Mouse (Mus musculus): Measurements from ENCODE around the gene Gdpd4.

Gdpd4 gene

DNA sequence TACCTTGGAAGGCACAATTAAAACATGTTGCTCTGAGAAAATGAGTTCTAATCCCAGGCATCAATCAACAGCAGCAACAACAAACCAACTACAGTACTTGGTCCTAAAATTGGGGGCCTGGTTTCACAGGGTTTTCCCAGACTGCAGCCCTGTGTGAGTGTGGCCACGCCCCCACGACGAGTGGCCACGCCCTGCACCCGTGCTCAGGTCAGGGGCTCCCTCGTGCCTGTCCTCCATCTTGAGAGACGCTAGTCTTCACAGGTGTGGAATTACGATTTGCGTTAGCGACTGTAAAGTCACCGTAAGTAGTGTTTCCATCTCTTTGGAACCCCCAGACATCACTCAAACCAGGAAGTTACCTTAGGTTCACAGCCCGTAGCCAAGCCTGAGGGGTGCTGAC lies at the start of gene Gdpd4:
Gene Gdpd4 (plus strand): TSS at position 214 of the 400 bp plus-strand sequence.
- in situ Hi-C loops (cut with MboI, MseI), result no loop called here

DNA sequence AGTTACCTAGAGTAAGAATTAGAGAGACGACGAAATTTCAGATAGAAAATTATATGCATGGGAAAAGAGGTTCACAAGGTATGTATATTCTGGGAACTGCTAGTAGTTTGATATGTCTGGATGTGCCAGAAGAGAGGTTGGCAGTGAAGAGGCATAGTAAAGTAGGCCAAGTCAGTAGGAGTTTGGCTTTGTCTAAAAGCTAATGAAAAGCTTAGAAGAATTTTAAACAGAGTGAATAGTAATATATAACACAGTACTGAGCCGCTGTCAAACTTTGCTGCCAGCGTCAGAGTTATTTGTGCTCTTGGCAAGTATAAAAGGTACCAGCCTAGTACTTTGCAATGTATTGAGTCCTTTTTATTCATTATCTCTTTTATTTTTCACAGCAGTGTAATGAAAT lies 47.4 kb upstream of the Gdpd4 start:
- in situ Hi-C loops (cut with MboI, MseI), result no loop called here

- in situ Hi-C loops (cut with MboI, MseI), result no loop called here
Measured at GRCm38 (mm10) chr7:97873317-97873716, 46.4 kb upstream of the Gdpd4 start.

GRCm38 (mm10) chr7:97877846-97878538 lies 41.8 kb upstream of the Gdpd4 start:
- in situ Hi-C loops (cut with MboI, MseI), result no loop called here

DNA sequence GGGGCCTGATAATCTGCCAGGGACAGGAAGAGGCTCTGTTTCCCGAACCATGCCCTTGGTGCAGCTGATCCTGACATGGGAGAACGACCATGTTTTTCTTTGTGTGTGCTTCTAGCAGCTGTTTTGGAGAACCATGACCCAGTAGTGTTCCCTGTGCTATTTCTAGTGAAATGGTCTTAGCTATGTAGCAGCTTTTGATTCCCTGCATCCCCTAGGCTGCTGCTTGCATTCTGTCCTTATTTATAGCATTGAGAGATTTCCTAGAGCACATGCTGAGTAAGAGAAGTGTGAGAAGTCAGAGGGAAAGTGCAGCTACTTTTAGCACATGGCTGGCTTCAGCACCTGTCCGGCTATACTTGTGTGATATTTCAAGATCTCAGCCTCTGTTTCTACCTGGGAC lies 8.1 kb upstream of the Gdpd4 start:
- in situ Hi-C loops (cut with MboI, MseI), result no loop called here

- in situ Hi-C loops (cut with MboI, MseI), result no loop called here
Measured at GRCm38 (mm10) chr7:97914833-97915516, 4.8 kb upstream of the Gdpd4 start.

- in situ Hi-C loops (cut with MboI, MseI), result no loop called here
Measured at GRCm38 (mm10) chr7:97925819-97926218, 6.1 kb downstream of the Gdpd4 start.

DNA sequence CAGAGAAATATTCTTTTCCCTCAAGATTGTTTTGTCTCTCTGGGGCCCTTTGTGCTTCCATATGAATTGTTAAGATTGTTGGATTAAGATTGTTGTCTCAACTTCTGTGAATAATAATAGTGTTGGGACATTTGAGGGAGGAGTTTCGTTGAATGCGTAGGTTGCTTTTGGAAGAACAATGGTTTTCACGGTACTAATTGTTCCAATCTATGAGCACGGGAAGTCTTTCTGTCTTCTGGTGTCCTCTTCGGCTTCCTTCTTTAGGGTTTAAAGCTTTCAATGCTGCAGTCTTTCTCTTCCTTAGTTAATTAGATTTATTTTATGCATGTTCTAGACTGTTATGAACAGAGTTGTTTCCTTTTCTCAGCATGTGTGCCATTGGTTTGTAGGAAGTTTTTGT lies 7.2 kb downstream of the Gdpd4 start:
- in situ Hi-C loops (cut with MboI, MseI), result no loop called here

DNA sequence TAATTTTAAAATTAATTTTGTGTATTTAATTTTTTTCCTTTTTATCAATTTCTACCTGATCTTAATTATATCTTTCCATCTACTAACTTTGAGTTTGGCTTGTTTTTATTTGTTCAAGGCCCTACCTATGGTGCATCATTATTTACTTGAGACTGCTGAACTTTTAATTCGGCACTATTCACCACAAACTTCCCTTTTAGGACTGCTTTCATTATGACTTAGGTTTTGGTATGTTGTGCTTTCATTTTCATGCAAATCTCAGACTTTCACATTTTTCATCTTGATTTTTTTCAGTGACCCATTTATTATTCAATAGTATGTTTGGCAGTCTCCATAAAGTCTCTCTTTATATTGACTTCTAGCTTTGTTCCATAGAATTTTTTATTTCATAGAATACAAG lies 24.7 kb downstream of the Gdpd4 start:
- in situ Hi-C loops (cut with MboI, MseI), result no loop called here

DNA sequence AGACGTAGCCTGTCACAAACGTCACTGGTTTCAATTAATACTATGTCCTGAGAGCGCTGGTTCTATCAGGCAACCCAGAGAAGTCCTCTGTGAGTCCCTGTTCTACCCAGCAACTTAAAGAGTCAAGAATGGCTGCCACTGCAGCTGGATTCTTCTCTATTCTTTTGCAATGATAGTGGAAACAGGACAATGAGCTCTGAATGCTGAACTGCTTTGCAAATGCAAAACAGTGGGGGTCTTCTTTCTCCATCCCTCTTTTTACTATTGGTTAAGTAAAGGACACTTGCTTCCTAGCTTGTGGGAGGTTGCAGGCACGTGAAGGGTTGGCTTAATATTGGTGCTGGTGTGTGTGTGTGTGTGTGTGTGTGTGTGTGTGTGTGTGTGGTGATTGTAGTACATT lies 52.7 kb downstream of the Gdpd4 start:
- in situ Hi-C loops (cut with MboI, MseI), result no loop called here

DNA sequence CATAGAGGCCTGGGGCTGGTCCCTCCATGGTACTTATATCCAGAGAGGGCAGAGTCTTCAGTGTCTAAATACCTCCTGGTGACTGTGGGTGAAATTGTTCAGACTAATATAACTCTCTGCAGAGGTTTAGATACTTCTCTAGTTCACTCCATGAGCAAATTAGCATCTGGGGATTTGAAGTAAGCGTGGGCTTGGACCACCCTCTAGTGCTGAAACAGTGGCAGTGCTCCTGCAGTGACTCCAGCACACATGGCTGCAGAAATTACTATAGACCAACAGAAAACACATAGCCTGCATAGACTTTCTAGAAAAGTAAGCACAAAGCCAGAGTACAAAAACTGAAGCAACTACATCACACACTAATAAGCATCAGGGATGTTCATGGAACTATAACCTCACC lies 57.7 kb downstream of the Gdpd4 start:
- in situ Hi-C loops (cut with MboI, MseI), result no loop called here

DNA sequence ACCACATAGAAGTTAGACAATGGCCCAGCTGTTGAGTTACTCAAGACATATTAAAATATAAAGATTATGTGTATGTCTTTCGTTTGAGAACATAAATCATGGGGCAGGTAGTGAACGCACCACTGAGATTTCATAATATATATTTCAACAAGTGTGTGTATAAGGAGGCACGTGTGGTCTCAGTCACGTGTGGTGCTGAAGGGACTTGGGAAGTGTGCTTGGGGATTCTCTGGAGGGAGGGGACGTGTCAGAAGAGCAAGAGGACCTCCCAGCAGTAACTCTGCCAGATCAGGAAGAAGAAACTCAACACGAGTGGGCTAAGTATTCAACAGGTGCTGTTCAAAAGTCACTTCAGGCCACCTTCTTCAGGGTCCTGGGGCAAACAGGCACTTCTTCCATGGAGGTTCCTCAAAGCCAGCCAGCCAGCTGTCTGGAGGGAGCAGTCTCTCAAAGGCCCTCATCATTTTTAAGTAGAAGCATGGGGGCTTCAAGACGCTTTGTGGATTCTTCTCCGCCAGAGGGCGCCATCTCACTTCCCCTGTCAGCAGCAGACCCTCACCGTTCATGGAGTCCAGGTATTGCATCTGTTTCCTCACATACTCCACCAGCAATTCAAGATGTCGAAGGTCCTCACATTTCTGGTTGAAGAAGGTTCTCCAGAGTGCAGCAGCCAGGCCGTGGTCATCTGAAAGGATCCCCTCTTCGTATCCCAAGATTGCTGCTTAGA lies 64.5 kb downstream of the Gdpd4 start:
- in situ Hi-C loops (cut with MboI, MseI), result no loop called here

DNA sequence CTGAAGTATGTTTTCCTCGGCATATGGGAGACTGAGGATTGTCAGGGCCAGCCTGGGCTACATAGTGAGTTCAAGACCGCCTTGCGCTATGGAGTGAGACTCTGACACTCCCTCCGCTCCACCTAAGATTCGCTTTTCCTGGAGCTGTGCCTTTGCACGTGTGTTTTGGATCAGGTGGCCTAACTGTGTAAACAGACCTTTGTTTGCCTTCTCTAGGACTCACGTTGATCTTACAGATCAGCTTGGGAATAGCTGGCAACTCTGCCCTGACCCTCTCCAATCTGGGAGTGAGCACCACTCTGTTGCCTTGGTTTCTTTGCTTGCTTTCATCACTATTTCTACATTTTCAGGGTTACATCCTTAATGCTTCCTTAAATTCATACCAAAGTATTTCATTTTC lies 82.9 kb downstream of the Gdpd4 start:
- in situ Hi-C loops (cut with MboI, MseI), result no loop called here

DNA sequence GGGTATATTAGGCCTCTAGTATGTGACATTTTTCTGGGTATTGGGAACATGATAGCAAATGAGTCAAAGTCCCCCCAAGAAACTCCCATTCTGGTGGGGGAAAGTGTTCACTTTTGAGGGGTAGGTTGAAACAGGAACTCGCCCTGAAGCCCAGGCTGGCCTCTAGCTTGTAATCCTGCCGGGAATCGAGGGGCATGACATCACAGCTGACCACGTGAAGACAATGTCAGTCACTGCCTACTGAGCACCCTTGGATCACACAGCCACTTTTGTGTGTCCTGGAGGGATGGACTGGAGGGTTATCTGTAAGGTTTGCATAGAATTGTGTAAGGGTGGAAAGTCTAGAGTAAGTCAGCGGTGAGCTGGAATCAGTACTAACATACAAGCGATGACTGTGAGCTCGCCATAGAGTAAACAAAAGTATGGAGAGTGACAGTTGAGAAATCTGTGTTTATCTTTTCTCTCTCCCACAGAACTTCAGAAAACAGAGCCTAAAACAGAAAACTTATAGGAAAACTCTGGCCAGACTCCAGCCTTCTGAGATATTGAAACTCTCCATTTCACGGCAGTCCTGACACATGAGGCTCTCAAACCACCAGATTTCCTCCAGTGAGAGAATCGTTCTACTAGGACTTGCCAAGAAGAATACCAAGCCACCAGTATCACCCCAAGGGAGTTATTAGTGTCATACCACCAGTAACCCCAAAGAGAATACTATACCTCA lies 128.5 kb downstream of the Gdpd4 start:
- in situ Hi-C loops (cut with MboI, MseI), result no loop called here

GRCm38 (mm10) chr7:98051980-98052379 lies 132.2 kb downstream of the Gdpd4 start:
- in situ Hi-C loops (cut with MboI, MseI), result no loop called here

DNA sequence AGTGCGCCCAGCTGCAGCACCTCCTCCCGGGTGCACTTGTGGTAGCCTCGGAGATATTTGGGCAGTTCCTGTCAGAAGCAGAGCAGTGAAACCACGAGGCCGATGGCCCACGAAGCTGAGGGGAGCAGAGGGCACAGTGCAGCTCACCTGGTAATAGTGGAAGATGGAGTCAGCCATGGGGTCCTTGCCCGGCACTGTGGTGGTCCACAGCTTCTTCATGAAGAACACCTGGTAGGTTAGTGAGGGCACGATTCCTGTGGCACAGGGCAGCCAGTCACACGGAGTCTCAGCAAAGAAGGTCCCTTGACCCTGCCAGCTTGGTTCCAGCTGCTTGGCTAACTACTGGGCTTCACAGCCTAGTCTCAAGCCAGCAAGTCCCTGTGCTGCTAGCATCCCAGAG lies 134.7 kb downstream of the Gdpd4 start:
- in situ Hi-C loops (cut with MboI, MseI), result no loop called here

DNA sequence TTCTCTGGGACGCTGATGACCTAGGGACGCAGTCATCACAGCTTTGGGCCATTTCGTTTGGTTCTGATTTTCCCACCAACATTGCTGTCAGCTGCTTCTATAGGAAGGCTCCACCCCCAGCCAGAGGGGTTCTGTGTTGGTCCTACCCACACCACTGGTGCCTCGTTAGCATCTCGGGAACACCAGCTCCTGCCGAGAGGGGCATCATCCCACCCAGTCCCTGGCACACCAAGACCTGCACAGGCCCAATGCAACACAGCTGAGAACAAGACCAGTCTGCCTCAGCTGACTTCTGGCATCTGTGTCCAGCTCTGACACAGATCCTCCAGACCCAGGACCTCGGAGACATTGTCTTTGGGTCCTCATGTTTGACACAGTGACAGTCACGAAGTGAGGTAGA lies 135.2 kb downstream of the Gdpd4 start:
- in situ Hi-C loops (cut with MboI, MseI), result no loop called here

DNA sequence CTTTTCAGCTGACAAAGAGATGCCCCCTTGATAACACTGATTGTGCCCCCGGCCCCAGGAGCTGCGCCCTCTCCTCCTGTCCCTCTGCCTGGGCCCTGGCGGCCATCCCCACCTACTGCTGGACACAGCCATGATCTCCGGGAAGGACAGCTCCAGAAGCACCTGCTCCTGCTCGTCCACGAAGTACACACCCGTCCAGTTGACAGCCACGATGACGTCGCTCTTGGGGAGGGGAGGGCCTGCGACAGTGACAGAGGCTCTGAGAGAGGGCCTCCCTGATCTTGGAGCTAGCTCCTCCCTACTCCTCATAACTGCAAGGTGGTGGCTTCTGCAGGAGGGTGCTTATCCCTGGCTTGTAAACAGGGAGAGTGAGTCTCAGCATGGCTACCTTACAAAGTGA lies 146.5 kb downstream of the Gdpd4 start:
- in situ Hi-C loops (cut with MboI, MseI), result no loop called here

DNA sequence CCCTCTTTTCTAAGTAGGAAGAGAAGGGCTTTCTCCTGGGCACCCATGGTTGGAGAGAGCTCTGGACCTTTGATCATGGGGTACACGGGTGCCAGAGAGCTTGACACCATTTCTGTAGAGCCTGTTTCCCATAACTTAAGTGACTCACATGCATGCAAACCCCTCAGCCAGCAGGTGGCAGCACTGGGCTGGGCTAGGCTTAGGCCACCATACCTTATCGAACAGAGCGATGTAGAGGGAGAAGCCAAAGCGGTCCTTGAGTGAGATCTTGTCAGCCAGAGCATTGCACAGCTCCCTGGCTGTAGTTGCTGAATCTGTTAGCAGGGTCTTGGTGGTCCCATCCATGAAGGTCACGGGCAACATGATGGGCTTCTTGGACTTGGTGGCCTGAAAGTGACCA lies 151.9 kb downstream of the Gdpd4 start:
- in situ Hi-C loops (cut with MboI, MseI), result loop anchor here (5.0 kb wide), 1 partner anchor 46 kb away; the partner anchor contains the start of gene Myo7a

DNA sequence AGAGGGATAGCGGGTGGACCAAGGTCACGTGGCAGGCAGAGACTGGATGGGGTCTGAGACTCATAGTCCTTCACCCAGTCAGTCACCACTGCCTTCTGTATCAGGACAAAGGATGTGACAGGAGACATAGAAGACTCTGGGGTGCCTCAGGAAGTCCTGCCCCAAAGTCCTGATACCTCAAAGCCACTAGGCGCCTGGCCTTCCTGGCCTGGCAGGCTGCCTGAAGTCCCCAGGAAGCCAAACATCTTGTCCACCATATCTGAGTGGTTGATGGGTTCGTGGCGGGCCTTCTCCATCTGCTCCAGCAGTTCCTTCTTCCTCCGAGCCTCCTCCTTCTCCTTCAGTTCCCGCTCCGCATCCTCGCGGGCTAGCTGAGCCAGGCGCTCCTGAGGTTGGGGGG lies 157.7 kb downstream of the Gdpd4 start:
- in situ Hi-C loops (cut with MboI, MseI), result no loop called here

DNA sequence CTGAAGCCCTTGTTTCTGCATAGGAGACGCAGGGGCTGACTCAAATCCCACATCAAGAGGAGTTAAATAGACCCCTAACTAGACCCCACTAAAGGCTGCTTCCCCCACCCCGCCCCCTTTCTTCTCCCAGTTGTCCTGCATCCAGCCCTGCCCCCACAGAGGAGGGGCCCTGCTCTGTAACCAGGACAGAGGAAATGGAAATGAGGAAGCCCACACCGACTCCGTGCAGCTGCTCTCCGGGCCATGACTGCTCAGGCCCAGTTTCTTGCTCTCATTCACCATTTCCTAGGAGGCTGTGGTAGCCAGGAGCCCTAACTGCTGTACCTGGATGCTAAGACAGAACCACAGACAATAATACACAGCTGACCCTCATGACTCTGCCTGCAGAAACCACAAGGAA lies 162.6 kb downstream of the Gdpd4 start:
- in situ Hi-C loops (cut with MboI, MseI), result no loop called here
